Mouse (Mus musculus) neural tube, embryonic 10.5 days (tissue): Measurements from ENCODE around the gene Sp100.

ENCODE experiments used
- DNase-seq: peaks from one replicate; pipeline ENCODE4 v3.0.0-alpha.2; 2017; ENCODE audit warnings: low spot score; ENCODE audit errors: extremely low spot score

The Sp100 gene

GRCm38 (mm10) chr1:85746511-85746910 lies 96.7 kb downstream of the Sp100 start:
- DNase-seq: no peak

- DNase-seq: no peak
Measured at GRCm38 (mm10) chr1:85749829-85750228, 100.0 kb downstream of the Sp100 start.

- DNase-seq: no peak
Measured at GRCm38 (mm10) chr1:85750650-85751049, 100.9 kb downstream of the Sp100 start.

- DNase-seq: no peak
Measured at GRCm38 (mm10) chr1:85751494-85751893, 101.7 kb downstream of the Sp100 start.

- no peak for DNase-seq
Measured at GRCm38 (mm10) chr1:85751932-85752680, 102.3 kb downstream of the Sp100 start.

- no peak for DNase-seq
Measured at GRCm38 (mm10) chr1:85757531-85758230, 107.9 kb downstream of the Sp100 start.

GRCm38 (mm10) chr1:85758231-85758968 lies 108.6 kb downstream of the Sp100 start:
- no peak for DNase-seq

GRCm38 (mm10) chr1:85758969-85759293 lies 109.1 kb downstream of the Sp100 start:
- no peak for DNase-seq
